11 mouse cellular contexts compared by ENCODE assay signal in the genomic region with DNA sequence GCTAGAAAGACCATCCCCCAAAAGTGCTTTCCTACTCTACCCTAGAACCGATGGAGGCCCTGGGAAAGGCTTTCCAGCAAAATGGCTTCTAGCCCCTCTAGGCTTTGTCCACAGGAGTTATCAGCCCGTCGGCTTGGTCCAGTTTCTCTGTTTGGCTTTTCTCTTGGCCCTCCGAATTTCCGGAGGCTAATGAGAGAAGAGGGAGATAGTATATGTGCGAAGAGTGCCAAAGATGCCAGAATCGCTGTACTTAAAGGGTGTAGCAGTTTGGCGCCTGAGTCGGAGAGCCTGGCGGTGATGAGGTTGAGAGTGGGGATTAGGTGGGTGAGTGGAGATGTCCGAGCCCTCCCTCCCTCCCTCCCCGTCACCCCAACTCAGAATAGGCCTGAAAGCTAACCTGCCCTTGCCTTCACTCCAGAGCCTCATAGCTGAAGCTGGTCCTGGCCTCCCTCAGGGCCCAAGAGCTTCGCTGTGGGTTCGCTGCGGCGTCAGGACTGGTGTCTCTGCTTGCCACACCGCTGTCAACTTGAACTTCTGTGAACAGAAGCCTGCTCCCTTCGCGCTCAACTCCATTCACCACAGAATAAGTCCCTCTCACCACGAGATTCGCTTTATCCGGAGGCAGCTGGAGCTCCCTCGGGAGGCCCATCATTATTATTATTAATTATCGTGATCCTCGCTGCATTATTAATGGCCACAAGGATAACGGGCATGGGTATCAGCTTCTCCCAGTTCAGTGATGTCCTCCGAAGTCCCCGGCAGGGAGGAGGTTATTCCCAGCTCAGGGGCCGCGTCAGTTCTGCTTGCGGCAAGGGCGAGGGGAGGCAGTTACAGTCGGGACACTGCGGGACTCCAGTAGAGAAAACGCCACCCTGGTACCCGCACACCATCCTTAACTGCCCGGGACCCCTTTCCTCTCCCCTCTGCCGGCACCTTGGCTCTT. TPM values are rescaled to one million over a fixed set of nuclear protein-coding genes. Genes with fewer than 3 reads are reported as not detected.
DNase-seq lines count a peak whose midpoint lies in the region; ATAC-seq and TF ChIP-seq lines count a peak whose summit lies in the region.
"Had no signal": no experiment of that assay in that cellular context is flagged by ENCODE, and none has a peak within 500 bp of the region (broad histone marks: within the 10 kb centered on the region; RNA-seq: fewer than 3 reads in every experiment).

No protein-coding gene starts in this region.

- DNase-seq in layer of hippocampus, postnatal 10 days (ENCODE audit: low spot score in 2 of 2): peak; percentile 22 to 34
- no peak for DNase-seq in layer of hippocampus, adult 11-12 months (ENCODE audit: low spot score)
- no peak for DNase-seq in embryonic facial prominence, embryonic 14.5 days (ENCODE audit: low spot score)
- peak; percentile 71 for DNase-seq in limb, embryonic 10.5 days (ENCODE audit: low spot score)
- DNase-seq in heart, postnatal 10 days: no peak
- no peak for DNase-seq in gastrocnemius, postnatal 14 days

- ATAC-seq in embryonic facial prominence, embryonic 14.5 days (ENCODE audit: low read depth): peak; percentile 24; the same call in 1 of the 2 replicates
- no peak for ATAC-seq in activated CD4-positive, CD25-positive, alpha-beta regulatory T cell, adult 4 months
- ATAC-seq: intestine, postnatal 0 days had no signal

- H3K4me1 ChIP-seq in embryonic facial prominence, embryonic 14.5 days (ENCODE audit: control insufficient read depth, insufficient read depth, low read length): no peaks in the 10 kb centered on the region
- peaks cover 78% of the 10 kb centered on the region for H3K4me1 ChIP-seq in limb, embryonic 10.5 days
- 0 out of 2 replicates have a peak, but pooled peaks cover 3% of the 10 kb centered on the region for H3K4me1 ChIP-seq in olfactory bulb, adult 2 months (ENCODE audit: control insufficient read depth, insufficient read depth, low read length)

- no peak overlapping the region; the same call in 1 of the 2 replicates for H3K9ac ChIP-seq in embryonic facial prominence, embryonic 14.5 days (ENCODE audit: low read depth, low read length)
- H3K9ac ChIP-seq: limb, embryonic 15.5 days had no signal

- 3% methylated on average over 34 of the region's 38 CpGs for WGBS in embryonic facial prominence, embryonic 14.5 days
- under 1% methylated on average over 38 of the region's 38 CpGs for WGBS in limb, embryonic 10.5 days
- 38% methylated on average over 38 of the region's 38 CpGs for WGBS in olfactory bulb, adult 2 months

- H3K9me3 ChIP-seq in embryonic facial prominence, embryonic 14.5 days (ENCODE audit: control insufficient read depth, low read length): no peaks in the 10 kb centered on the region
- H3K9me3 ChIP-seq in limb, embryonic 10.5 days (replicated peaks): no peaks in the 10 kb centered on the region
- H3K9me3 ChIP-seq: limb, embryonic 15.5 days had no signal

- H3K4me3 ChIP-seq in embryonic facial prominence, embryonic 14.5 days (ENCODE audit: low read depth, low read length): peak overlapping the region; percentile 11; the same call in 1 of the 2 replicates
- H3K4me3 ChIP-seq in limb, embryonic 10.5 days: peak overlapping the region; percentile 88
- peak overlapping the region; percentile 38 for H3K4me3 ChIP-seq in olfactory bulb, adult 2 months (ENCODE audit: insufficient read depth, low read depth, low read length)
- H3K4me3 ChIP-seq: limb, embryonic 15.5 days had no signal

- H3K36me3 ChIP-seq in embryonic facial prominence, embryonic 14.5 days (ENCODE audit: control insufficient read depth, insufficient read depth, low read length): no peaks in the 10 kb centered on the region
- H3K36me3 ChIP-seq in limb, embryonic 10.5 days: peaks cover 12% of the 10 kb centered on the region
- H3K36me3 ChIP-seq: limb, embryonic 15.5 days had no signal

- H3K27ac ChIP-seq in embryonic facial prominence, embryonic 14.5 days (replicated peaks; ENCODE audit: low read depth, low read length): no peak overlapping the region
- peak overlapping the region; percentile 83 for H3K27ac ChIP-seq in limb, embryonic 10.5 days
- peak overlapping the region; percentile 74 for H3K27ac ChIP-seq in olfactory bulb, adult 2 months (ENCODE audit: insufficient read depth, low read depth, low read length)
- H3K27ac ChIP-seq: limb, embryonic 15.5 days had no signal

- TF ChIP-seq CTCF in olfactory bulb, adult 2 months (IDR thresholded peaks at IDR 0.05; ENCODE audit: insufficient read depth, low read depth, low read length): no peak

- no peak for TF ChIP-seq POLR2A in olfactory bulb, adult 2 months (IDR thresholded peaks at IDR 0.05; ENCODE audit: insufficient read depth, low read depth, low read length)

- intact Hi-C loops in heart, postnatal 10 days (cut with DNase I): no loop called here
- intact Hi-C loops in gastrocnemius, postnatal 14 days (cut with DNase I; ENCODE audit: low total_unique reads): loop anchor here (10.0 kb wide), 1 partner anchor 402 kb away; no protein-coding TSS in a partner anchor

- peaks cover 96% of the 10 kb centered on the region for H3K27me3 ChIP-seq in embryonic facial prominence, embryonic 14.5 days (replicated peaks; ENCODE audit: control insufficient read depth, insufficient read depth, low read length)
- peaks cover 77% of the 10 kb centered on the region for H3K27me3 ChIP-seq in limb, embryonic 10.5 days (ENCODE audit: low read depth, poor library complexity, severe bottlenecking)

- H3K4me2 ChIP-seq in embryonic facial prominence, embryonic 14.5 days (ENCODE audit: low read depth, low read length): peak overlapping the region; percentile 21; the same call in 1 of the 2 replicates
- H3K4me2 ChIP-seq: limb, embryonic 15.5 days had no signal

RNA-seq across cellular contexts. Expression of gene Zic2, which starts 7.1 kb away (rescaled TPM):
- total RNA-seq in layer of hippocampus, postnatal 10 days (2021): 10 to 100 TPM; 23.7 to 25.4 TPM
- 1.6 TPM in 2 replicates for polyA plus RNA-seq in embryonic facial prominence, embryonic 14.5 days (2014; fragmentation: Nextera tagmentation; extraction: Ambion mirVana)
- polyA plus RNA-seq in limb, embryonic 10.5 days (2016; fragmentation: Nextera tagmentation; extraction: Ambion mirVana): 5.0 and 5.1 TPM in 2 replicates
- polyA plus RNA-seq in olfactory bulb, adult 2 months (2012; ENCODE audit: insufficient read depth, insufficient read length, low replicate concordance, missing spikeins): not detected in 2 replicates
- not detected for polyA plus RNA-seq in activated CD4-positive, CD25-positive, alpha-beta regulatory T cell, adult 4 months (2017; shearing (Covaris generic))
- total RNA-seq in heart, postnatal 10 days (2021): not detected
- total RNA-seq in gastrocnemius, postnatal 14 days (2021): not detected
- polyA plus RNA-seq: intestine, postnatal 0 days; spleen, adult 2 months had no signal

RNA-seq across cellular contexts. Expression of gene Gm10837, which starts 8.0 kb away (rescaled TPM):
- not detected for total RNA-seq in layer of hippocampus, postnatal 10 days (2021)
- polyA plus RNA-seq in embryonic facial prominence, embryonic 14.5 days (2014; fragmentation: Nextera tagmentation; extraction: Ambion mirVana): 0.14 TPM in 1 of 2 replicates, not detected in the other
- not detected in 2 replicates for polyA plus RNA-seq in limb, embryonic 10.5 days (2016; fragmentation: Nextera tagmentation; extraction: Ambion mirVana)
- not detected in 2 replicates for polyA plus RNA-seq in olfactory bulb, adult 2 months (2012; ENCODE audit: insufficient read depth, insufficient read length, low replicate concordance, missing spikeins)
- not detected for polyA plus RNA-seq in activated CD4-positive, CD25-positive, alpha-beta regulatory T cell, adult 4 months (2017; shearing (Covaris generic))
- total RNA-seq in heart, postnatal 10 days (2021): not detected
- not detected for total RNA-seq in gastrocnemius, postnatal 14 days (2021)
- polyA plus RNA-seq: intestine, postnatal 0 days; limb, embryonic 15.5 days; spleen, adult 2 months had no signal

RNA-seq across cellular contexts. Expression of gene Zic5, which starts 16.9 kb away (rescaled TPM):
- 1 to 10 TPM; 4.3 to 5.4 TPM for total RNA-seq in layer of hippocampus, postnatal 10 days (2021)
- polyA plus RNA-seq in embryonic facial prominence, embryonic 14.5 days (2014; fragmentation: Nextera tagmentation; extraction: Ambion mirVana): 1.9 and 2.1 TPM in 2 replicates
- 13.8 and 14.9 TPM in 2 replicates for polyA plus RNA-seq in limb, embryonic 10.5 days (2016; fragmentation: Nextera tagmentation; extraction: Ambion mirVana)
- not detected in 2 replicates for polyA plus RNA-seq in olfactory bulb, adult 2 months (2012; ENCODE audit: insufficient read depth, insufficient read length, low replicate concordance, missing spikeins)
- under 1 TPM in 1 of 2 experiments, not detected in 1; 0.12 TPM for polyA plus RNA-seq in activated CD4-positive, CD25-positive, alpha-beta regulatory T cell, adult 4 months (2017; shearing (Covaris generic))
- total RNA-seq in heart, postnatal 10 days (2021): not detected
- total RNA-seq in gastrocnemius, postnatal 14 days (2021): not detected
- polyA plus RNA-seq: intestine, postnatal 0 days; spleen, adult 2 months had no signal

RNA-seq across cellular contexts. Expression of gene Gm5089, which starts 31.4 kb away (rescaled TPM):
- total RNA-seq in layer of hippocampus, postnatal 10 days (2021): under 1 TPM; 0.23 to 0.38 TPM
- not detected in 2 replicates for polyA plus RNA-seq in embryonic facial prominence, embryonic 14.5 days (2014; fragmentation: Nextera tagmentation; extraction: Ambion mirVana)
- 0.36 and 0.56 TPM in 2 replicates for polyA plus RNA-seq in limb, embryonic 10.5 days (2016; fragmentation: Nextera tagmentation; extraction: Ambion mirVana)
- not detected in 2 replicates for polyA plus RNA-seq in olfactory bulb, adult 2 months (2012; ENCODE audit: insufficient read depth, insufficient read length, low replicate concordance, missing spikeins)
- not detected for polyA plus RNA-seq in activated CD4-positive, CD25-positive, alpha-beta regulatory T cell, adult 4 months (2017; shearing (Covaris generic))
- not detected for total RNA-seq in heart, postnatal 10 days (2021)
- not detected for total RNA-seq in gastrocnemius, postnatal 14 days (2021)
- polyA plus RNA-seq: intestine, postnatal 0 days; spleen, adult 2 months had no signal

RNA-seq across cellular contexts. Expression of gene Pcca, which starts 51.8 kb away (rescaled TPM):
- 10 to 100 TPM; 32.5 to 49.2 TPM for total RNA-seq in layer of hippocampus, postnatal 10 days (2021)
- polyA plus RNA-seq in embryonic facial prominence, embryonic 14.5 days (2014; fragmentation: Nextera tagmentation; extraction: Ambion mirVana): 23.1 and 23.2 TPM in 2 replicates
- 32.4 and 35.8 TPM in 2 replicates for polyA plus RNA-seq in limb, embryonic 10.5 days (2016; fragmentation: Nextera tagmentation; extraction: Ambion mirVana)
- not detected in 2 replicates for polyA plus RNA-seq in olfactory bulb, adult 2 months (2012; ENCODE audit: insufficient read depth, insufficient read length, low replicate concordance, missing spikeins)
- polyA plus RNA-seq in activated CD4-positive, CD25-positive, alpha-beta regulatory T cell, adult 4 months (2017; shearing (Covaris generic)): 10 to 100 TPM; 11.5 to 19.5 TPM
- 10 to 100 TPM; 36.8 to 40.1 TPM for total RNA-seq in heart, postnatal 10 days (2021)
- total RNA-seq in gastrocnemius, postnatal 14 days (2021): 10 to 100 TPM; 32.7 to 37.9 TPM

Comparison
In these comparisons a context has a peak if more than half of its experiments do, and no peak if none do; other contexts are left out.
1. DNase-seq: peak in layer of hippocampus, postnatal 10 days (2 of 2) and limb, embryonic 10.5 days (single experiment); none in layer of hippocampus, adult 11-12 months (single experiment), embryonic facial prominence, embryonic 14.5 days (single experiment), heart, postnatal 10 days (0 of 2) and gastrocnemius, postnatal 14 days (single experiment).
2. H3K4me3 ChIP-seq: peak in every context shown above with its lines; median percentile 88 in limb, embryonic 10.5 days; 38 in olfactory bulb, adult 2 months; 11 in embryonic facial prominence, embryonic 14.5 days.